Mouse (Mus musculus) right cerebral cortex, postnatal 36 days (tissue): ENCODE data around the gene Skint8.
"Not testable (repeated sequence)": the region's sequence is repeated elsewhere in the genome, so short reads cannot be mapped to it uniquely, and the experiment has no call there.

Experiments used
- DNase-seq, 2 experiments: peaks; one replicate each; pipeline ENCODE4 v3.0.0; 2022; ENCODE audit warnings: low spot score in 2 of 2, mixed read lengths in 1 of 2

The Skint8 gene

GRCm38 (mm10) chr4:111919092-111919491 is at the start of gene Skint8:
Skint8 (plus strand) TSS chr4:111919392.
- no peak for DNase-seq

- no peak for DNase-seq
These were observed 38.9 kb upstream of the Skint8 start for GRCm38 (mm10) chr4:111880112-111880875.

- DNase-seq: no peak
These were observed 35.6 kb upstream of the Skint8 start for GRCm38 (mm10) chr4:111883543-111883942.

- DNase-seq: peak; percentile 49 to 55
These were observed 33.2 kb upstream of the Skint8 start for GRCm38 (mm10) chr4:111886018-111886417.

DNA sequence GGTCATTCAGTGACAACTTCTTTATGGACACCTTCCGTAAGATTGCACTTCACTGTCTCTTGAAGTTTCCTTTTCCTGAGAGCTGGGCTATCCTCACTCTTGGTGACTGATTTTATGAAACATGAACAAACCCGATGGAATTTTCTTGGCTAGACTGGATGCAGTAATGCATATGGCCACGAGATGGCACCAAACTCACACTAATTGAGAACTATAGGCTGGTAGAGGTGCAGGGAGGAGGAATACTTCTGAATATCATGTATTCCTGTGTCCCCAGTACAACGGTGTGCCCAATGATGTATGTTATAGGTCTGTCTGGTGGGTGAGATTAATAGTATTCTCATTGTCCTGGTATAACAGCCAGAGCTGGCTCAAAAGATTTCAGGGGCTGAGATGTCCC is 32.6 kb upstream of the Skint8 start:
- peak; percentile 62 to 72 for DNase-seq

- DNase-seq: no peak
These were observed 27.1 kb upstream of the Skint8 start for GRCm38 (mm10) chr4:111892138-111892537.

DNA sequence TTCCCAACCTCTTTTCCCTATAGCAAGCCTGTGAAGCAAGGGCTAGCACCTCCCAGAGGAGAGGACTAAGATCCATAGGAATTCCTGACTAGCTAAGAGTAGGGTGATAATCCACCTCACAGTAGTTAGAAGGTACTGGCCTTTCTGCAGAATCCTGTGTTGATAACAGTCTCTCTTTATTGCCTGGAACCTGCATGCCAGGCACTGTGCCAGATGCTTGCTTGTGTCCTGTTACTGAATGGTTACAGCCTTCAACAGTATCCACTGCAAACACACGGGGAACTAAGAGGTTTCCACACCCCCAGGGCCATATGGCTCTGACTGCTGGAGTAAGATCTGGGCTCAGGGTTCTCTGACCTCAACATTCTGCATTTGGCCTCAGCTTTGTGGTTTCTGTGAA is 21.4 kb upstream of the Skint8 start:
- DNase-seq: no peak

- no peak for DNase-seq
These were observed 20.6 kb upstream of the Skint8 start for GRCm38 (mm10) chr4:111898566-111898965.

- DNase-seq: not testable (repeated sequence)
These were observed 18.7 kb upstream of the Skint8 start for GRCm38 (mm10) chr4:111900491-111900890.

DNA sequence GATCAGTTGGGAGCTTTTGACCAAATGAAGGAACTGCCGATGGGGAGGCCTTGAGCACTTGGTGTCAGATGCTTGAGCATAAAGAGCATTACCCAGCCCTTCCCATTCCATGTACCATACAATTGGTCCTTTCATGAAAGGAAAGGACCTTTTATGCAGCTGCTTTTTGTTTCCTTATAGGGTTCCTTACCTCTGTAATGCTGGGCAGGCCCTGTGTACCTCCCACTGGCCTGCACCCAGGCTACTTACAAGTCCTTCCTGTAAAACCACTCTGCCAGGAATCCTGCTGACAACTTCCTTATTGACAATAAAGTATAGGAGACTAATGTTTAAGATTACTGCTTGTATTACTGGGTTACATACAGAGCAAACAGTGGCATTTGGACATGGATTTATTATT is 17.7 kb upstream of the Skint8 start:
- no peak for DNase-seq

GRCm38 (mm10) chr4:111902775-111903174 is 16.4 kb upstream of the Skint8 start, which contains the start of gene Slc5a9:
Slc5a9 (minus strand) TSS chr4:111902918.
- DNase-seq: no peak

DNA sequence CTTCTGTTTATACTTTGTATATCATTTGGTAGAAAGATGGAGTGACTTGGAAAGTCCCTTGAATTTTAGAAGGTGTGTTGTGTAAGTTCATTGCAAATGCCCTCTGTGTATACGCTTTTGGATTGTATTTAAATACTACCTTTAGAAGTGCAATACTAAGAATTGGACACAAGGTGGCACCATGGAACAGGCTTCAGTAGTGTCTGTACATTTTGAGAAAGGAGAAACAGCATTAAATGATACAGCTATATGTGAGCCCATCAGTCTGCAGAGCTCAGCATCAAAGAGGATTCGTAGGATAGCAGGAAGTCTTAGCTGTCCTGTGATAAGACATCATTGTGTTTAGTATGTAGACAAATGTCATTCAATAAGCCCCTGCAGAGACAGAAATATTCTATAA is 11.3 kb upstream of the Skint8 start:
- no peak for DNase-seq

- no peak for DNase-seq
These were observed 42.1 kb downstream of the Skint8 start for GRCm38 (mm10) chr4:111961309-111961708.

GRCm38 (mm10) chr4:111963241-111963640 is 44.0 kb downstream of the Skint8 start:
- DNase-seq: not testable (repeated sequence)

DNA sequence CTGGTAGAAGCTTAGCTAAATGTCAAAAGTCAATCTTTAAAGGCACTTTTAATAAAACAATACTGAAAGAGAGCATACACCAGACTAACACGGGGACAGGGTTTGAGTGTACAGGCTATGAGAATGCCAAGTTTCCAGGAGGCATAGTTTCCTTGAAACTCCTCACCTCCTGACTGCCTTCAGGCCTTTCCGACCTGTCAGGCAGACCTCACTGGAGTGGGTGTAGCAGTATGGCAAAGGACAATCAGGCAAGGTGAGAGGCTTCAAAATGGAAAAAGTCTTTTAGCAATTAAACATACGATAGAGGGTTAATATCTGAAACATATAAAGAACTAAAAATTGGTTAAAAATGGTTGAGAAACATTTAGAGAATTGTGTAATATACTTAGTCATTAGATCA is 44.5 kb downstream of the Skint8 start:
- DNase-seq: no peak

GRCm38 (mm10) chr4:111972623-111973022 is 53.4 kb downstream of the Skint8 start, which contains the start of gene Skint7:
Skint7 (plus strand) TSS chr4:111972923.
- no peak for DNase-seq
